Mouse (Mus musculus): ENCODE measurements around the gene Zfyve26.
"Not testable (repeated sequence)": the region's sequence is repeated elsewhere in the genome, so short reads cannot be mapped to it uniquely, and the experiment has no call there.

Gene Zfyve26

GRCm38 (mm10) chr12:79261035-79261434 lies 35.1 kb downstream of the Zfyve26 start:
- DNase-seq (ENCODE audit: low read depth, low spot score) = peak; percentile 25

GRCm38 (mm10) chr12:79260154-79260553 lies 36.0 kb downstream of the Zfyve26 start:
- DNase-seq (ENCODE audit: low read depth, low spot score) = no peak

GRCm38 (mm10) chr12:79254975-79255374 lies 41.1 kb downstream of the Zfyve26 start:
- no peak for DNase-seq (ENCODE audit: low read depth, low spot score)

GRCm38 (mm10) chr12:79253294-79254053 lies 42.6 kb downstream of the Zfyve26 start:
- DNase-seq (ENCODE audit: low read depth, low spot score) = peak; percentile 5

- no peak for DNase-seq (ENCODE audit: low read depth, low spot score)
Observed at GRCm38 (mm10) chr12:79248110-79248509, 48.0 kb downstream of the Zfyve26 start.

GRCm38 (mm10) chr12:79242921-79243320 lies 53.2 kb downstream of the Zfyve26 start:
- no peak for DNase-seq (ENCODE audit: low read depth, low spot score)

GRCm38 (mm10) chr12:79241985-79242384 lies 54.1 kb downstream of the Zfyve26 start:
- DNase-seq (ENCODE audit: low read depth, low spot score) = no peak

- no peak for DNase-seq (ENCODE audit: low read depth, low spot score)
Observed at GRCm38 (mm10) chr12:79235485-79236080, 60.5 kb downstream of the Zfyve26 start.

- no peak for DNase-seq (ENCODE audit: low read depth, low spot score)
Observed at GRCm38 (mm10) chr12:79217511-79217910, 78.6 kb downstream of the Zfyve26 start.

GRCm38 (mm10) chr12:79211447-79211846 lies 84.7 kb downstream of the Zfyve26 start:
- DNase-seq (ENCODE audit: low read depth, low spot score) = no peak

GRCm38 (mm10) chr12:79208703-79209464 lies 87.2 kb downstream of the Zfyve26 start, which contains the start of gene Rdh12:
Gene Rdh12 (plus strand): TSS chr12:79208914.
- peak; percentile 69 for DNase-seq (ENCODE audit: low read depth, low spot score)

GRCm38 (mm10) chr12:79201882-79202281 lies 94.2 kb downstream of the Zfyve26 start:
- no peak for DNase-seq (ENCODE audit: low read depth, low spot score)

- DNase-seq (ENCODE audit: low read depth, low spot score) = no peak
Observed at GRCm38 (mm10) chr12:79197105-79197504, 99.0 kb downstream of the Zfyve26 start.

GRCm38 (mm10) chr12:79193441-79193840 lies 102.7 kb downstream of the Zfyve26 start:
- DNase-seq (ENCODE audit: low read depth, low spot score) = peak; percentile 85

- DNase-seq (ENCODE audit: low read depth, low spot score) = no peak
Observed at GRCm38 (mm10) chr12:79192193-79192592, 103.9 kb downstream of the Zfyve26 start, which contains the start of gene Rdh11. Gene Rdh11 (minus strand): TSS chr12:79192293.

GRCm38 (mm10) chr12:79191701-79192100 lies 104.4 kb downstream of the Zfyve26 start:
- DNase-seq (ENCODE audit: low read depth, low spot score) = peak; percentile 88

GRCm38 (mm10) chr12:79190931-79191673 lies 105.0 kb downstream of the Zfyve26 start:
- peak; percentile 93 for DNase-seq (ENCODE audit: low read depth, low spot score)

- not testable (repeated sequence) for DNase-seq (ENCODE audit: low read depth, low spot score)
Observed at GRCm38 (mm10) chr12:79185160-79185559, 110.9 kb downstream of the Zfyve26 start.

Data from A20 (cell line).